Mouse (Mus musculus): ENCODE measurements around the gene Wdr53. TPM values are rescaled to one million over a fixed set of nuclear protein-coding genes. Genes with fewer than 3 reads are reported as not detected.

The Wdr53 gene
- polyA plus RNA-seq, 1 experiment from 2014 or later = 20.2 TPM

GRCm38 (mm10) chr16:32303046-32303445 is 56.0 kb downstream of the Wdr53 start:
- Histone ChIP-seq H3K4me3 (replicated peaks; ENCODE audit: low read depth, low read length) (no peak overlapping the region), H3K9me3 (replicated peaks; ENCODE audit: low read length) (no peaks in the 10 kb centered on the region), H3K27ac (no peak overlapping the region), H3K9ac (ENCODE audit: low read depth, low read length) (no peak overlapping the region), H3K4me1 (replicated peaks; ENCODE audit: insufficient read depth, low read length) (no peaks in the 10 kb centered on the region), H3K36me3 (ENCODE audit: insufficient read depth, low read length) (peaks cover 16% of the 10 kb centered on the region; the same call in 1 of the 2 replicates), H3K4me2 (ENCODE audit: low read length) (no peak overlapping the region), H3K27me3 (ENCODE audit: insufficient read depth, low read length) (no peaks in the 10 kb centered on the region)
- WGBS = 68% methylated on average over 1 of the region's 1 CpGs
- no peak for DNase-seq (ENCODE audit: low spot score)
- TF ChIP-seq CTCF (IDR thresholded peaks at IDR 0.05; ENCODE audit: low read depth) = no peak
- ATAC-seq (replicated peaks; ENCODE audit: low FRiP score, low read depth) = no peak

- WGBS = 96% methylated on average over 7 of the region's 7 CpGs
- ATAC-seq (replicated peaks; ENCODE audit: low FRiP score, low read depth) (no peak), DNase-seq (ENCODE audit: low spot score) (no peak)
- no peak overlapping the region for H3K27ac ChIP-seq
- H3K4me2 ChIP-seq (ENCODE audit: low read length) = no peak overlapping the region
- H3K9ac ChIP-seq (ENCODE audit: low read depth, low read length) = no peak overlapping the region
- no peaks in the 10 kb centered on the region for H3K27me3 ChIP-seq (ENCODE audit: insufficient read depth, low read length)
- H3K36me3 ChIP-seq (ENCODE audit: insufficient read depth, low read length) = peaks cover 8% of the 10 kb centered on the region; the same call in 1 of the 2 replicates
- no peaks in the 10 kb centered on the region for H3K4me1 ChIP-seq (replicated peaks; ENCODE audit: insufficient read depth, low read length)
- no peaks in the 10 kb centered on the region for H3K9me3 ChIP-seq (replicated peaks; ENCODE audit: low read length)
- TF ChIP-seq CTCF (IDR thresholded peaks at IDR 0.05; ENCODE audit: low read depth) = no peak
- no peak overlapping the region for H3K4me3 ChIP-seq (replicated peaks; ENCODE audit: low read depth, low read length)
Observed at GRCm38 (mm10) chr16:32303886-32304285, 56.9 kb downstream of the Wdr53 start.

MicroRNAs within 50 kb of the gene (microRNA counts, 519-probe panel; counts per million panel counts)
- 330 counts per million, percentile 68 among the panel's probes with 10 or more counts for microRNA mmu-miR-1946a

Small RNAs within 50 kb of the gene (microRNA-seq; reads per million reads assigned to microRNA genes)
- gene Mir1946a = not detected

Other genes with a start within 250 kb of the Wdr53 start
- 7.0 and 8.1 TPM in 2 replicates for gene Senp5, start 243.9 kb upstream of the Wdr53 start, polyA plus RNA-seq (2015; fragmentation: Nextera tagmentation; extraction: Ambion mirVana)
- gene Pak2, start 167.9 kb upstream of the Wdr53 start, polyA plus RNA-seq (2015; fragmentation: Nextera tagmentation; extraction: Ambion mirVana) = 31.2 and 33.6 TPM in 2 replicates
- gene Pigx, start 147.5 kb upstream of the Wdr53 start, polyA plus RNA-seq (2015; fragmentation: Nextera tagmentation; extraction: Ambion mirVana) = 129 and 140 TPM in 2 replicates
- 45.2 and 45.6 TPM in 2 replicates for gene Cep19, start 147.4 kb upstream of the Wdr53 start, polyA plus RNA-seq (2015; fragmentation: Nextera tagmentation; extraction: Ambion mirVana)
- gene Nrros, start 81.6 kb upstream of the Wdr53 start, polyA plus RNA-seq (2015; fragmentation: Nextera tagmentation; extraction: Ambion mirVana) = 13.9 and 15.3 TPM in 2 replicates
- gene Bex6, start 67.4 kb upstream of the Wdr53 start, polyA plus RNA-seq (2015; fragmentation: Nextera tagmentation; extraction: Ambion mirVana) = not detected in 2 replicates
- gene Fbxo45, start 69 bp upstream of the Wdr53 start, polyA plus RNA-seq (2015; fragmentation: Nextera tagmentation; extraction: Ambion mirVana) = 7.1 and 8.1 TPM in 2 replicates
- gene Smco1, start 24.2 kb downstream of the Wdr53 start, polyA plus RNA-seq (2015; fragmentation: Nextera tagmentation; extraction: Ambion mirVana) = not detected in 2 replicates
- gene Rnf168, start 30.2 kb downstream of the Wdr53 start, polyA plus RNA-seq (2015; fragmentation: Nextera tagmentation; extraction: Ambion mirVana) = 20.0 and 20.9 TPM in 2 replicates
- gene Ubxn7, start 85.0 kb downstream of the Wdr53 start, polyA plus RNA-seq (2015; fragmentation: Nextera tagmentation; extraction: Ambion mirVana) = 13.3 and 14.0 TPM in 2 replicates
- gene Tm4sf19, start 153.3 kb downstream of the Wdr53 start, polyA plus RNA-seq (2015; fragmentation: Nextera tagmentation; extraction: Ambion mirVana) = not detected in 2 replicates
- 40.1 and 45.1 TPM in 2 replicates for gene Tctex1d2, start 172.5 kb downstream of the Wdr53 start, polyA plus RNA-seq (2015; fragmentation: Nextera tagmentation; extraction: Ambion mirVana)
- gene Pcyt1a, start 183.7 kb downstream of the Wdr53 start, polyA plus RNA-seq (2015; fragmentation: Nextera tagmentation; extraction: Ambion mirVana) = 30.6 and 38.3 TPM in 2 replicates
- 4.3 TPM in 2 replicates for gene Slc51a, start 240.7 kb downstream of the Wdr53 start, polyA plus RNA-seq (2015; fragmentation: Nextera tagmentation; extraction: Ambion mirVana)
- gene Zdhhc19, start 249.0 kb downstream of the Wdr53 start, polyA plus RNA-seq (2015; fragmentation: Nextera tagmentation; extraction: Ambion mirVana) = 0.11 TPM in 1 of 2 replicates, not detected in the other